Mouse (Mus musculus): ENCODE results near the gene Gm6309. TPM values are rescaled to one million over a fixed set of nuclear protein-coding genes. Genes with fewer than 3 reads are reported as not detected.
"Not testable (repeated sequence)": the region's sequence is repeated elsewhere in the genome, so short reads cannot be mapped to it uniquely, and the experiment has no call there.

The Gm6309 gene
- total RNA-seq (2021), result not detected
- long read RNA-seq, experiment 1, result 0 reads
- long read RNA-seq, experiment 2, result 0 reads

- not testable (repeated sequence) for DNase-seq (ENCODE audit: low spot score in 2 of 2)
These were observed at the start of gene Gm6309 for GRCm38 (mm10) chr5:146170621-146171020. Gene Gm6309, minus strand, starts transcription at chr5:146170721.

GRCm38 (mm10) chr5:146205537-146205936, 35.0 kb upstream of the Gm6309 start:
- DNase-seq (ENCODE audit: low spot score in 2 of 2), result no peak

GRCm38 (mm10) chr5:146203921-146204320, 33.4 kb upstream of the Gm6309 start:
- no peak for DNase-seq (ENCODE audit: low spot score in 2 of 2)

GRCm38 (mm10) chr5:146200580-146200979, 30.1 kb upstream of the Gm6309 start:
- DNase-seq (ENCODE audit: low spot score in 2 of 2), result no peak

- no peak for DNase-seq (ENCODE audit: low spot score in 2 of 2)
These were observed 29.0 kb upstream of the Gm6309 start for GRCm38 (mm10) chr5:146199540-146199939.

- no peak for DNase-seq (ENCODE audit: low spot score in 2 of 2)
These were observed 28.6 kb upstream of the Gm6309 start for GRCm38 (mm10) chr5:146199073-146199472.

GRCm38 (mm10) chr5:146193360-146193759, 22.8 kb upstream of the Gm6309 start:
- no peak for DNase-seq (ENCODE audit: low spot score in 2 of 2)

- no peak for DNase-seq (ENCODE audit: low spot score in 2 of 2)
These were observed 20.2 kb upstream of the Gm6309 start for GRCm38 (mm10) chr5:146190501-146191269.

GRCm38 (mm10) chr5:146190093-146190492, 19.6 kb upstream of the Gm6309 start:
- DNase-seq (ENCODE audit: low spot score in 2 of 2), result no peak

- DNase-seq (ENCODE audit: low spot score in 2 of 2), result no peak
These were observed 18.2 kb upstream of the Gm6309 start for GRCm38 (mm10) chr5:146188712-146189111.

GRCm38 (mm10) chr5:146188144-146188543, 17.6 kb upstream of the Gm6309 start:
- DNase-seq (ENCODE audit: low spot score in 2 of 2), result no peak

- DNase-seq (ENCODE audit: low spot score in 2 of 2), result peak; percentile 18 to 30
These were observed 16.9 kb upstream of the Gm6309 start for GRCm38 (mm10) chr5:146187441-146187840.

GRCm38 (mm10) chr5:146185204-146185603, 14.7 kb upstream of the Gm6309 start, which contains the start of gene 1700001J03Rik:
Gene 1700001J03Rik, minus strand, starts transcription at chr5:146185304.
- not testable (repeated sequence) for DNase-seq (ENCODE audit: low spot score in 2 of 2)

GRCm38 (mm10) chr5:146172744-146173143, 2.2 kb upstream of the Gm6309 start:
- not testable (repeated sequence) for DNase-seq (ENCODE audit: low spot score in 2 of 2)

- DNase-seq (ENCODE audit: low spot score in 2 of 2), result not testable (repeated sequence)
These were observed 10.1 kb downstream of the Gm6309 start, which contains the start of gene Gm5565 for GRCm38 (mm10) chr5:146160439-146160838. Gene Gm5565, minus strand, starts transcription at chr5:146160539.

GRCm38 (mm10) chr5:146158326-146158725, 12.2 kb downstream of the Gm6309 start:
- not testable (repeated sequence) for DNase-seq (ENCODE audit: low spot score in 2 of 2)

- no peak for DNase-seq (ENCODE audit: low spot score in 2 of 2)
These were observed 20.1 kb downstream of the Gm6309 start for GRCm38 (mm10) chr5:146150454-146150853.

- DNase-seq (ENCODE audit: low spot score in 2 of 2), result no peak
These were observed 22.6 kb downstream of the Gm6309 start for GRCm38 (mm10) chr5:146147903-146148302.

Other genes starting within 250 kb of the Gm6309 start
- gene Cyp3a25, start 161.1 kb downstream of the Gm6309 start, total RNA-seq (2021), result 1 to 10 TPM in 1 of 2 experiments, under 1 TPM in 1; 0.28 to 9.2 TPM
- gene Cyp3a59, start 91.5 kb downstream of the Gm6309 start, total RNA-seq (2021), result under 1 TPM in 1 of 2 experiments, not detected in 1; 0.42 TPM
- gene Gm5565, start 10.2 kb downstream of the Gm6309 start, total RNA-seq (2021), result not detected
- 1 to 10 TPM; 1.7 to 3.8 TPM for gene 1700001J03Rik, start 14.6 kb upstream of the Gm6309 start, total RNA-seq (2021)
- gene Rnf6, start 50.8 kb upstream of the Gm6309 start, total RNA-seq (2021), result 10 to 100 TPM; 55.8 to 58.8 TPM
- gene Cdk8, start 60.5 kb upstream of the Gm6309 start, total RNA-seq (2021), result 10 to 100 TPM; 73.2 to 76.9 TPM
- 10 to 100 TPM; 21.5 TPM for gene Wasf3, start 214.3 kb upstream of the Gm6309 start, total RNA-seq (2021)

Measured in adrenal gland, postnatal 4 days (tissue).